Comparison of ENCODE assay signal across 9 mouse cellular contexts in the genomic region with DNA sequence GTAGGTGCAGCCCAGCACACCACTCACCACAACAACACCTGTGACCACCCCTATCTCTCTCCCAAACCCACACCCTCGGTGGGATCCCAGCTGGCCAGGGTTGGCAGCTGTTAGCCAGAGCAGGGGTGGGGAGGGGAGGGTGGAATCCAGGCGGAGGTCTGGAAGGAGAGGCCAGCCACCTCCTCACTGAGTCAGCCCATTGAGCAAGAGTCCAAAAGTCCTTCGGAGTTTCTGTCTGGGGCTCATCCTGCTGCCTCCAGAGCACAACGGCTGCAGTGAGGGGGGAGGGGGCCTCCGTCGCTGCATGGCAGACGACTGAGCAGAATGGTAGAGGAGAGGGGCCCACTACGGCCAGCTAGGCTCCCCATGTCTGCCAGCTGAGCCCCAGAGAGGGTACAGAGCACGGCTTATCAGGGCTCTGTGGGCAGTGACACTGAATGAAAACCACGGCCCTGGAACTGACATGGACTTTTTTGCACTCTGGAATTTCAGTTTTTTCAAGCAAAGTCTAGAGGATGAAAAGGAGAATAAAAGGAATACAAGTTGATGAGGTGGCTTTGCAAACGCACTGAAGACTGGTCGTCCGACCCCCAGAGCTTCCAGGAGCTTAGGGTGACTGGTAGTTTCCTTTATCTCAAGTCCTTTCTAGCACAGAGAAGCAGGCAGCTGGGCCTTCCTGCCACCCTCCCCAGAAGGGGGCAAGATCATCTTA. TPM values are rescaled to one million over a fixed set of nuclear protein-coding genes. Genes with fewer than 3 reads are reported as not detected.
DNase-seq lines count a peak whose midpoint lies in the region; ATAC-seq lines count a peak whose summit lies in the region.
"Had no signal": no experiment of that assay in that cellular context is flagged by ENCODE, and none has a peak within 500 bp of the region (broad histone marks: within the 10 kb centered on the region; RNA-seq: fewer than 3 reads in every experiment).

No protein-coding gene starts in this region.

- peaks cover 13% of the 10 kb centered on the region; the same call in 1 of the 2 replicates for H3K36me3 ChIP-seq in lung, embryonic 15.5 days
- no peaks in the 10 kb centered on the region for H3K36me3 ChIP-seq in heart, embryonic 13.5 days

- no peak for DNase-seq in lung, postnatal 25 days (ENCODE audit: low spot score)
- peak; percentile 65 to 84 for DNase-seq in kidney, postnatal 4 days
- peak; percentile 31 for DNase-seq in neural tube, embryonic 10.5 days (ENCODE audit: extremely low spot score, low spot score)
- DNase-seq in spleen, adult 12 weeks (ENCODE audit: low spot score): no peak
- no peak for DNase-seq in MN1 (ENCODE audit: low spot score)

- 7% methylated on average over 13 of the region's 13 CpGs for WGBS in lung, embryonic 15.5 days
- 11% methylated on average over 13 of the region's 13 CpGs for WGBS in heart, embryonic 13.5 days

- H3K4me3 ChIP-seq in lung, embryonic 15.5 days: peak overlapping the region; percentile 18; the same call in 1 of the 2 replicates
- no peak overlapping the region for H3K4me3 ChIP-seq in heart, embryonic 13.5 days

- H3K4me1 ChIP-seq in lung, embryonic 15.5 days: peaks cover 55% of the 10 kb centered on the region
- H3K4me1 ChIP-seq in heart, embryonic 13.5 days: peaks cover 44% of the 10 kb centered on the region

- H3K4me2 ChIP-seq in lung, embryonic 15.5 days: peak overlapping the region; percentile 76
- peak overlapping the region; percentile 42 for H3K4me2 ChIP-seq in heart, embryonic 13.5 days

- ATAC-seq in lung, embryonic 15.5 days (ENCODE audit: borderline replicate concordance, extremely low read depth, low FRiP score, low TSS enrichment): peak; percentile 31; the same call in 1 of the 2 replicates
- ATAC-seq in heart, embryonic 13.5 days (ENCODE audit: extremely low read depth, insufficient number of reproducible peaks, low FRiP score, low TSS enrichment): no peak
- no peak for ATAC-seq in monocyte, adult 5-6 weeks (replicated peaks; ENCODE audit: insufficient number of reproducible peaks, low FRiP score, low TSS enrichment, poor library complexity, severe bottlenecking)

- H3K27me3 ChIP-seq in lung, embryonic 15.5 days: no peaks in the 10 kb centered on the region
- peaks cover 54% of the 10 kb centered on the region for H3K27me3 ChIP-seq in heart, embryonic 13.5 days (replicated peaks)

- no peaks in the 10 kb centered on the region for H3K9me3 ChIP-seq in lung, embryonic 15.5 days
- H3K9me3 ChIP-seq in heart, embryonic 13.5 days: no peaks in the 10 kb centered on the region

- peak overlapping the region; percentile 86 for H3K27ac ChIP-seq in lung, embryonic 15.5 days
- H3K27ac ChIP-seq in heart, embryonic 13.5 days (replicated peaks): 0 out of 2 replicates have a peak overlapping the region, but pooled peaks have one; percentile 8

- no peak overlapping the region; the same call in 1 of the 2 replicates for H3K9ac ChIP-seq in lung, embryonic 15.5 days
- H3K9ac ChIP-seq in heart, embryonic 13.5 days: peak overlapping the region; percentile 56; the same call in 1 of the 2 replicates

RNA-seq across cellular contexts. Expression of a gene that starts 5.6 kb away (rescaled TPM):
- 15.7 and 16.0 TPM in 2 replicates for polyA plus RNA-seq in lung, embryonic 15.5 days (2015; fragmentation: Nextera tagmentation; extraction: Ambion mirVana)
- polyA plus RNA-seq in heart, embryonic 13.5 days (2015; fragmentation: Nextera tagmentation; extraction: Ambion mirVana): 1.3 and 1.4 TPM in 2 replicates
- not detected in 3 replicates for total RNA-seq in monocyte, adult 5-6 weeks (2017)
- total RNA-seq: hematopoietic stem cell, adult 5-6 weeks had no signal

RNA-seq across cellular contexts. Expression of a gene that starts 15.9 kb away (rescaled TPM):
- 0.17 and 0.25 TPM in 2 replicates for polyA plus RNA-seq in lung, embryonic 15.5 days (2015; fragmentation: Nextera tagmentation; extraction: Ambion mirVana)
- polyA plus RNA-seq in heart, embryonic 13.5 days (2015; fragmentation: Nextera tagmentation; extraction: Ambion mirVana): not detected in 2 replicates
- 0.32 TPM in 1 of 3 replicates, not detected in the others for total RNA-seq in monocyte, adult 5-6 weeks (2017)
- total RNA-seq: hematopoietic stem cell, adult 5-6 weeks had no signal

RNA-seq across cellular contexts. Expression of a gene that starts 32.2 kb away (rescaled TPM):
- polyA plus RNA-seq in lung, embryonic 15.5 days (2015; fragmentation: Nextera tagmentation; extraction: Ambion mirVana): not detected in 2 replicates
- polyA plus RNA-seq in heart, embryonic 13.5 days (2015; fragmentation: Nextera tagmentation; extraction: Ambion mirVana): not detected in 2 replicates
- not detected in 3 replicates for total RNA-seq in monocyte, adult 5-6 weeks (2017)
- total RNA-seq: hematopoietic stem cell, adult 5-6 weeks had no signal

Comparison
In these comparisons a context has a peak if more than half of its experiments do, and no peak if none do; other contexts are left out.
1. DNase-seq: peak in kidney, postnatal 4 days (2 of 2) and neural tube, embryonic 10.5 days (single experiment); none in lung, postnatal 25 days (single experiment), spleen, adult 12 weeks (single experiment) and MN1 (single experiment).